Mouse (Mus musculus) embryonic fibroblast, embryonic 13.5 days (primary cell): ENCODE data around the gene Rhebl1. TPM values are rescaled to one million over a fixed set of nuclear protein-coding genes. Genes with fewer than 3 reads are reported as not detected.

ENCODE experiments used
- H3K27ac ChIP-seq: 2 replicates; pipeline ENCODE4 v1.5.1; 2012; ENCODE audit warnings: low read length, control low read depth, inconsistent platforms; ENCODE audit not compliant: insufficient read depth
- H3K4me1 ChIP-seq: 2 replicates; pipeline ENCODE4 v1.6.1; 2011; ENCODE audit warnings: low read length; ENCODE audit not compliant: control insufficient read depth, insufficient read depth
- H3K4me3 ChIP-seq: 2 replicates; pipeline ENCODE4 v1.5.1; 2011; ENCODE audit warnings: mild to moderate bottlenecking, control low read depth, low read length; ENCODE audit not compliant: insufficient read depth
- CTCF ChIP-seq: IDR thresholded peaks from 2 replicates; pipeline ENCODE4 v1.5.1; 2011; ENCODE audit warnings: mild to moderate bottlenecking, control low read depth, low read length, moderate library complexity, borderline replicate concordance; ENCODE audit not compliant: insufficient read depth
- POLR2A ChIP-seq: IDR thresholded peaks from 2 replicates; pipeline ENCODE4 v1.6.1; 2011; ENCODE audit warnings: low read depth, mild to moderate bottlenecking, control low read depth, low read length, moderate library complexity
- polyA plus RNA-seq: library from polyadenylated mRNA; stranded (reverse); fragments of >200 nt; gene quantifications from 2 replicates; pipeline ENCODE4 v1.2.4, GENCODE M21; 2011; ENCODE audit warnings: low read depth; ENCODE audit not compliant: missing spikeins, insufficient read length

Gene Rhebl1
- polyA plus RNA-seq, 1 experiment = 7.8 TPM

DNA sequence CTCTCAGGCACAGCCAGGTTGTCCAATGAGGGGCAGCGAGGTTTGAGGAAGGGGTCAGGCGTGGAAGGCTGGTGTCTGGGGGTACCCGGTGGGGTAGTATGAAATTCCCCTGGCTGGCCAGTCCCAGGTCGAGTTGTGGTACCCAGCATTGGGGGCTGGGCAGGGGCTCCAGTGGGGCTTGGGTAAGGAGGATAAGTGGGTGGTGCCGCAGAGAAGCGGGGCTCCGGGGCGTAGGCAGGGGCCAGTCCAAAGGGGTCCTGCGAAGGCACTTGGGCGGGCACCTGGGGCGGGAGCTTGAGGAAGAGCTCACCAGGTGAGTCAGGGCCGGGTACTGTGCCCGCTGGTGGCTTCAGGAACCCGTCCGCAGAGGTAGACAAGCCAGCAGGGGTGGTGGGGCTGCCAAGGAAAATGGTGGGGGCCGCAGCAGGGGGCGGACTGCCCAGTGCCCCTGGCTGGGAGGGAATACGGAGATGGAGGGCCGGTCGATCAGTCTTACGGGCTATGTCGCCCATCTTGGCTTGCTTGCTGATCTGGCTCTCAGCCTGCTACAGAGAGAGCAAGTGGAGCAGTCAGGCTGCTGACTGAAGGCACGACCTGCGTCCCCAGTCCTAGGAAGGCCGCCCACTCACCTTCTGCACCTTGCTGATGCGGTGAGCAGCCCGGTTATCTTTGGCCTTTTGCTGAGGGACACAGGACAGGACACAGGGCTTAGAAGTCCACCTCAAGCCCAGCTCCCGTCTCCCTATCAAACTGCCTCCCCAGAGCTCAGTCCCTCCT lies 41.0 kb downstream of the Rhebl1 start:
- Histone ChIP-seq H3K4me1 (no peaks in the 10 kb centered on the region), H3K4me3 (no peak overlapping the region), H3K27ac (no peak overlapping the region)
- no peak for TF ChIP-seq POLR2A
- TF ChIP-seq CTCF = no peak

DNA sequence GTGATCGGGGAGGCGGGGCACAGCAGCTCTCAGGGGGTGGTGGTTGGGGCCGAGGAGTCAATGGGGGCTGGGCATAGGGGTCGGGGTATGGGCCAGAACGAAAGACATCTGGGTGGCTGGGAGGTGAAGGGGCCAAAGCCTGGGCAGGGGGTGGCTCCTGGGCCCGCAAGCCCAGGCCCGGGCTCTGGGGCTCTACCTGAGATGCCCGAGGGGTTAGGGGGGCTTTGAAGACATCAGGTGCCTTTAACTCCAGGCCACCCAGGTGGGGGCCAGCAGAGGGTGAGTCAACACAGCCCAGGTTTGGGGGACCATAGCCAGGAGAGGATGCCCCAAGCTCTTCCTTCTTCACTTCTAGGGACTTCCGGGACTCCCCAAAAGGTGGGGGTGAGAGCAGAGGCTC lies 41.6 kb downstream of the Rhebl1 start:
- H3K4me1 ChIP-seq = no peaks in the 10 kb centered on the region
- no peak overlapping the region for H3K27ac ChIP-seq
- no peak overlapping the region for H3K4me3 ChIP-seq
- TF ChIP-seq CTCF = no peak
- TF ChIP-seq POLR2A = no peak

DNA sequence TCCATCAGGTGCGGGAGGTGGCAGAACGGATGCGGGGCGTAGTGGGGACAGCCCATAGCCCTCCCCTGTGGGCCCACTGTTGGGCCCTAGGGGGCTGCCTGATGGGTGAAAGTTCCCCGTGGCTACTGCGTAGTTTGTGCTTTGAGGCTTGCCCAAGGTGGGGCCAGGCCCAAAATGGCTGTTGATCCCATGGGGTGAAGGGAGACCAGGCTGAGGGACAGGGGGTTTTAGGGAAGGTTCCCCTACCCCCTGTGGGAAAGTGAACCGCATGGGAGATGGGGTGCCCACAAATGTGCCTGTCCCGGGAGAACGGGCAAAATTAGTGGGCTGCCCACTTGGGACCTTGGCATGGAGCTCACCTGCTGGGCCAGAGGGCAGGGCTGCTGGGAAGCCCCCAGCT lies 42.3 kb downstream of the Rhebl1 start:
- H3K4me1 ChIP-seq = no peaks in the 10 kb centered on the region
- TF ChIP-seq POLR2A (no peak), CTCF (no peak)
- no peak overlapping the region for H3K4me3 ChIP-seq
- no peak overlapping the region for H3K27ac ChIP-seq

DNA sequence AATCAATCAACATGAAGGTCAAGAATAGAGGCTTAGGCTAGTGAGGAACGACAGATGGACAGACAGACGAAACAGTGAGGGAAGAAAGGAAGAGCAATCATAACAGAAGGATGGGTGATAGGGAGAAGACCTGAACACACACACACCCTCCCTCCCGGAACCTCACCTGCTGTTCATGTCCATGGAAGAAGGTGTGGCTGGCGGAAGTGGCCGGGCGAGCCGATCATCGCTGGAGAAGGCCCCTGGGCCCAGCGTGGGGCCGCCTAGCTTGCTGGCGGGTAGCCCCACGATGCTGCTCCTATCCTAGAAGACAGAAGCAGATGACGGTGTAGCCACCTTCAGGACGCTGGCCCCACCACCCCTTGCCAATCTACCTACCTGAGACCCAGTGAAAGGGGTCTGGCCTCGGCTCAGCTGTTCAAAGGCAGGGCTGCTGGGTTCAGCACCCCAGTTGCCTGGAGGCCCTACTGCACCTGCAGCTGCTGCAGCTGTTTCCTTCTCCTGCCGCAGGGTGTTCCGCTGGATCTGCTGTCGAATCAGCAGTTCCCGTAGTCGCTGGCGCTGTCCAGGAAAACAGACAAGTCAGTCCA lies 43.0 kb downstream of the Rhebl1 start:
- H3K4me3 ChIP-seq = no peak overlapping the region
- no peak overlapping the region for H3K27ac ChIP-seq
- H3K4me1 ChIP-seq = no peaks in the 10 kb centered on the region
- no peak for TF ChIP-seq POLR2A
- TF ChIP-seq CTCF = no peak

DNA sequence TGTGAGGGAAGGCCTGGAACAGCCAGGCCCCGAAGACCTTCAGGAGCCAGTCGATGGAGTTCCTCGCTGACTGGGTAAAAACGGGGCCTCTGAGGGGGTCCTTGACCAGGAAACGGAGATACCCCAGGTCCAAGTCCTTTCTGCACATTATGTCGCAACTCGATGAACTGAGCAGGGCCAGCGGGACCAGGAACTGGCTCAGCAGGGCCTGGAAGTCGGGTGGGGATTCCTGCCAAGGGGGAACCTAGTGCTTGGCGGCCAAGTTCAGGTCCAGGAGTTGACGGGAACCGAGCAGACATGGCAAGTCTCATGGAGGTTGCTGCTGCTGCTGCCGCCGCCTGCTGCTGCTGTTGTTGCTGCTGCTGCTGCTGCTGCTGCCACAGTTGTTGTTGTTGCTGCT lies 43.7 kb downstream of the Rhebl1 start:
- H3K4me3 ChIP-seq = no peak overlapping the region
- H3K4me1 ChIP-seq = no peaks in the 10 kb centered on the region
- TF ChIP-seq CTCF = no peak
- no peak for TF ChIP-seq POLR2A
- no peak overlapping the region for H3K27ac ChIP-seq

DNA sequence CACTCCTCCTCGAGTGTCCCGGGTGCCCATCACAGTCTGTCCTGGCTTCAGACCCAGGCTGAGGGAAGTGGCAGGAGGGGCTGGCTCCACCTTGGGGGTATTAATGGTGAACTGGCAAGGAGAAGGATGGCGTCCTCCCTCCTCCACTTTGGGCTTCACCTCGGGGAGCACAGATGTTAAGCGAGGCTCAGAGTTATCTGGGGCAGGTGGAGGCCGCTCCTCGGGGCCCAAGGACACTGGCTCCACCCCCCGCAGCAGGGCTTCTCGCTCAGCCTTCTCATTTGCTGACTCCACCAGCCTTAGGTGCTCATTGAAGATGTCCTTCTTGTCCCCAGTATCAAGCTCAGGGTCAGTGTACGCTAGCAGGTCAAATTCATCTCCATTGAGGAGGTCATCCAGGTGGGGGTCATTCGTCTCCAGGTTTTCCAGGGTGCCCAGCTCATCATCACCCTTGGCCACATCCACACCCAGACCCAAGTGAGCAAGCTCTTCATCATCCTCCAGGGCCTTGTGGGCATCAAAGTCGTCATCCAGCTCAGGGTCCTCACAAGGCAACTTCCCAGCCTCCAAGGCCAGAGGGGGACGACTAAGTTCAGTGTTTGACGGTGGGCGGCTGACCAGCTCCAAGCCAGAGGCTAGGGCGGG lies 44.3 kb downstream of the Rhebl1 start:
- H3K4me3 ChIP-seq = no peak overlapping the region
- H3K27ac ChIP-seq = no peak overlapping the region
- H3K4me1 ChIP-seq = no peaks in the 10 kb centered on the region
- TF ChIP-seq POLR2A (no peak), CTCF (no peak)

DNA sequence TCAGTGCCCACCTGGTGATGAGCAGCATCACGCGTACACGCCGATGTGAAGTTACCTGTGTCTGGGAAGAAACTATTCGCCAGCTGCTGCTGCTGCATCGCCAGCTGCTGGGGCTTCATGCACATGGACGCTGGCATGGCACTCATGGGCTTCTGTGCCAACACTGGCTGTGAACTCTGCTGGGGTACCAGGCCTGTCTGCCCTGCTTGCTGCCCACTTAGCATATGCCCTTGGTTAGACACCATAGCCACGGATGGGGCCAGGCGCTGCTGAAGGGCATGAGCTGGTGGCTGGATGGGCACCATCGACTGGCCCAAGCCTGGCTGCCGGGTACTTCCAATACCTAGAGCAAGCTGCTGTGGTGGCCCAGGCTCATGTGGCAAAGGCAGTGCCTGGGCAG lies 45.2 kb downstream of the Rhebl1 start:
- no peak overlapping the region for H3K27ac ChIP-seq
- no peak overlapping the region for H3K4me3 ChIP-seq
- H3K4me1 ChIP-seq = no peaks in the 10 kb centered on the region
- no peak for TF ChIP-seq CTCF
- TF ChIP-seq POLR2A = no peak

DNA sequence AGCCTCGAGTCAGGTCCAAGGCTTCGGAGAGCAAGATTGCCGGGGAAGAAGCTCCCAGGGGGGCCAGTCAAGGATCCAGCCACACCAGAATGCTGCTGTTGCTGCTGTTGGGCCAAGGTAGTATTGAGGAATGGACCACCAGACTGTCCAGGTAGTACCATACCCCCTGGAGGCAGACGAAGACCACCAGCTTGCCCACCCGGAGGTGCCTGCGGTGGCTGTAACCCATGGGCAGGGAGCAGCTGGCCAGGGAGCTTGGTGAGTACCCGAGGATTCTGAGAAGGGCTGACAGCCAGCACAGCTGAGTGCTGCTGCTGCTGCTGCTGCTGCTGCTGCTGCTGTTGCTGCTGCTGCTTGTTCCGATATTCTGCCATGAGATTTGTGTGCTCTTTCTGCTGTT lies 48.2 kb downstream of the Rhebl1 start:
- Histone ChIP-seq H3K4me3 (no peak overlapping the region), H3K4me1 (no peaks in the 10 kb centered on the region), H3K27ac (no peak overlapping the region)
- TF ChIP-seq POLR2A = no peak
- no peak for TF ChIP-seq CTCF

DNA sequence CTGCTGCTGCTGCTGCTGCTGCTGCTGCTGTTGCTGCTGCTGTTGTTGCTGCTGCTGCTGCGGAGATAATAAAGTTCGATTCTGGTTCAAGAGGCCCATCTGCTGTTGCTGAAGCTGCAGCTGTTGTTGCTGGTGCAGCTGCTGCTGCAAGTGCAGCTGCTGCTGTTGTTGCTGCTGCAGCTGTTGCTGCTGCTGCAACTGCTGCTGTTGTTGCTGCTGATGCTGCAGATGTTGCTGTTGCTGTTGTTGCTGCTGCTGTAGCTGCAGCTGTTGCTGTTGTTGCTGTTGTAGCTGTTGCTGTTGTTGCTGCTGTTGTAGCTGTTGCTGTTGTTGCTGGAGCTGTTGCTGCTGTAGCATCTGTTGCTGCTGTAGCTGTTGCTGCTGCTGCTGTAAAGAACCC lies 49.2 kb downstream of the Rhebl1 start:
- H3K4me1 ChIP-seq = no peaks in the 10 kb centered on the region
- H3K4me3 ChIP-seq = no peak overlapping the region
- no peak overlapping the region for H3K27ac ChIP-seq
- TF ChIP-seq CTCF = no peak
- TF ChIP-seq POLR2A = no peak
